Comparison of ENCODE assay signal across 12 mouse cellular contexts in genomic region chr11:117092711-117093110, GRCm38 (mm10). TPM values are rescaled to one million over a fixed set of nuclear protein-coding genes. Genes with fewer than 3 reads are reported as not detected.
A peak's percentile ranks its signal among the peaks of the same experiment; 100 is the strongest.
DNase-seq lines count a peak whose midpoint lies in the region; ATAC-seq and TF ChIP-seq lines count a peak whose summit lies in the region.
"Had no signal": no experiment of that assay in that cellular context is flagged by ENCODE, and none has a peak within 500 bp of the region (broad histone marks: within the 10 kb centered on the region; RNA-seq: fewer than 3 reads in every experiment).

No protein-coding gene starts in this region.

- no peak for ATAC-seq in megakaryocyte, adult 5-6 weeks (ENCODE audit: poor library complexity, severe bottlenecking)

- no peak overlapping the region for H3K4me3 ChIP-seq in gastrocnemius, adult 2 months
- H3K4me3 ChIP-seq in megakaryocyte, embryonic 14.5 days (replicated peaks), result peak overlapping the region; percentile 38
- H3K4me3 ChIP-seq in limb, embryonic 10.5 days, result no peak overlapping the region
- H3K4me3 ChIP-seq: hindbrain, embryonic 15.5 days had no signal

- intact Hi-C loops in gastrocnemius, adult 2 months (cut with DNase I), result no loop called here

- DNase-seq in gastrocnemius, adult 2 months, result no peak
- no peak for DNase-seq in gastrocnemius, postnatal 10 days
- peak; percentile 32 for DNase-seq in limb, embryonic 10.5 days (ENCODE audit: low spot score)
- DNase-seq in thymus, postnatal 4 days, result peak; percentile 80
- DNase-seq in cerebellum, adult 8-10 months, result no peak
- no peak for DNase-seq in frontal cortex, postnatal 25 days (ENCODE audit: low spot score in 2 of 2)
- DNase-seq: left cerebral cortex, postnatal 4 days; lung, postnatal 10 days had no signal

- H3K27ac ChIP-seq in gastrocnemius, adult 2 months, result peak overlapping the region; percentile 87
- H3K27ac ChIP-seq in limb, embryonic 10.5 days, result 0 out of 2 replicates have a peak overlapping the region, but pooled peaks have one; percentile 0
- H3K27ac ChIP-seq: hindbrain, embryonic 15.5 days had no signal

- H3K4me1 ChIP-seq in megakaryocyte, embryonic 14.5 days, result peaks cover 86% of the 10 kb centered on the region
- peaks cover 42% of the 10 kb centered on the region for H3K4me1 ChIP-seq in limb, embryonic 10.5 days

- no peaks in the 10 kb centered on the region for H3K36me3 ChIP-seq in megakaryocyte, embryonic 14.5 days (replicated peaks; ENCODE audit: low read length)
- H3K36me3 ChIP-seq in limb, embryonic 10.5 days, result no peaks in the 10 kb centered on the region
- H3K36me3 ChIP-seq: embryonic facial prominence, embryonic 13.5 days; hindbrain, embryonic 15.5 days had no signal

- H3K27me3 ChIP-seq in megakaryocyte, embryonic 14.5 days (replicated peaks), result peaks cover 19% of the 10 kb centered on the region
- peaks cover 12% of the 10 kb centered on the region; the same call in 1 of the 2 replicates for H3K27me3 ChIP-seq in limb, embryonic 10.5 days (ENCODE audit: low read depth, poor library complexity, severe bottlenecking)
- H3K27me3 ChIP-seq: embryonic facial prominence, embryonic 13.5 days; hindbrain, embryonic 15.5 days had no signal

- WGBS in limb, embryonic 10.5 days, result 28% methylated on average over 8 of the region's 8 CpGs

- TF ChIP-seq CTCF in gastrocnemius, adult 2 months (IDR thresholded peaks at IDR 0.05), result no peak

- H3K9me3 ChIP-seq in megakaryocyte, embryonic 14.5 days, result no peaks in the 10 kb centered on the region
- no peaks in the 10 kb centered on the region for H3K9me3 ChIP-seq in limb, embryonic 10.5 days (replicated peaks)
- H3K9me3 ChIP-seq: embryonic facial prominence, embryonic 13.5 days; hindbrain, embryonic 15.5 days had no signal

RNA-seq across cellular contexts. Expression of gene Sec14l1, which starts 22.3 kb away (rescaled TPM):
- total RNA-seq in gastrocnemius, adult 2 months (2021), result 10 to 100 TPM; 52.3 to 52.8 TPM
- total RNA-seq in gastrocnemius, postnatal 10 days (2021), result 10 to 100 TPM; 91.6 to 93.4 TPM
- polyA plus RNA-seq in megakaryocyte, embryonic 14.5 days (2012; ENCODE audit: insufficient read depth, low replicate concordance), result 46.1 and 70.6 TPM in 2 replicates
- 24.3 and 29.1 TPM in 2 replicates for total RNA-seq in megakaryocyte, adult 5-6 weeks (2015)
- 32.3 and 41.7 TPM in 2 replicates for total RNA-seq in megakaryocyte, adult 5-6 weeks (2017)
- polyA plus RNA-seq in limb, embryonic 10.5 days (2016; fragmentation: Nextera tagmentation; extraction: Ambion mirVana), result 40.1 and 47.8 TPM in 2 replicates

Comparison
In these comparisons a context has a peak if more than half of its experiments do, and no peak if none do; other contexts are left out.
1. DNase-seq: peak in limb, embryonic 10.5 days (single experiment) and thymus, postnatal 4 days (single experiment); none in gastrocnemius, adult 2 months (single experiment), gastrocnemius, postnatal 10 days (single experiment), cerebellum, adult 8-10 months (single experiment) and frontal cortex, postnatal 25 days (0 of 2).